Mouse (Mus musculus): ENCODE measurements around the gene Bag3. TPM values are rescaled to one million over a fixed set of nuclear protein-coding genes. Genes with fewer than 3 reads are reported as not detected.

The Bag3 gene
- polyA plus RNA-seq, 1 experiment = 68.3 TPM

- H3K4me3 ChIP-seq = no peak overlapping the region
- no peaks in the 10 kb centered on the region for H3K27me3 ChIP-seq (ENCODE audit: control insufficient read depth, insufficient read depth, insufficient read length)
- peaks cover 35% of the 10 kb centered on the region for H3K36me3 ChIP-seq (ENCODE audit: control insufficient read depth, insufficient read depth)
- TF ChIP-seq TCF12 (IDR thresholded peaks at IDR 0.05; ENCODE audit: insufficient read depth, poor library complexity, severe bottlenecking) (no peak), MYOD1 (IDR thresholded peaks at IDR 0.05; ENCODE audit: control insufficient read depth in 1 of 3, insufficient read length in 2 of 3, low read depth in 2 of 3) (peak in 2 of 3 experiments; percentile 35 to 73), MYOG (IDR thresholded peaks at IDR 0.05; ENCODE audit: control insufficient read depth in 1 of 3, insufficient read depth in 1 of 3, insufficient read length in 2 of 3, low read depth in 2 of 3) (peak in 2 of 3 experiments; percentile 42 to 85)
- H3K4me2 ChIP-seq (ENCODE audit: low read depth) = no peak overlapping the region
- H3K79me2 ChIP-seq (ENCODE audit: control insufficient read depth, insufficient read depth) = peaks cover 26% of the 10 kb centered on the region
- no peak overlapping the region for H3ac ChIP-seq (ENCODE audit: control insufficient read depth, insufficient read length)
Measured at GRCm38 (mm10) chr7:128543148-128543855, 19.9 kb downstream of the Bag3 start.

GRCm38 (mm10) chr7:128543961-128544360, 20.5 kb downstream of the Bag3 start:
- Histone ChIP-seq H3K27me3 (ENCODE audit: control insufficient read depth, insufficient read depth, insufficient read length) (no peaks in the 10 kb centered on the region), H3ac (ENCODE audit: control insufficient read depth, insufficient read length) (no peak overlapping the region), H3K36me3 (ENCODE audit: control insufficient read depth, insufficient read depth) (peaks cover 35% of the 10 kb centered on the region), H3K4me3 (no peak overlapping the region), H3K79me2 (ENCODE audit: control insufficient read depth, insufficient read depth) (peaks cover 19% of the 10 kb centered on the region), H3K4me2 (ENCODE audit: low read depth) (no peak overlapping the region)
- TF ChIP-seq TCF3 (IDR thresholded peaks at IDR 0.05; ENCODE audit: insufficient read length, low read depth) = no peak

GRCm38 (mm10) chr7:128544566-128545262, 21.3 kb downstream of the Bag3 start:
- no peak overlapping the region for H3K4me2 ChIP-seq (ENCODE audit: low read depth)
- H3ac ChIP-seq (ENCODE audit: control insufficient read depth, insufficient read length) = no peak overlapping the region
- H3K27me3 ChIP-seq (ENCODE audit: control insufficient read depth, insufficient read depth, insufficient read length) = no peaks in the 10 kb centered on the region
- H3K36me3 ChIP-seq (ENCODE audit: control insufficient read depth, insufficient read depth) = peaks cover 35% of the 10 kb centered on the region
- no peak overlapping the region for H3K4me3 ChIP-seq
- H3K79me2 ChIP-seq (ENCODE audit: control insufficient read depth, insufficient read depth) = peaks cover 12% of the 10 kb centered on the region
- TF ChIP-seq TCF3 (IDR thresholded peaks at IDR 0.05; ENCODE audit: insufficient read length, low read depth) = no peak

GRCm38 (mm10) chr7:128546031-128546430, 22.6 kb downstream of the Bag3 start:
- TF ChIP-seq SRF (IDR thresholded peaks at IDR 0.05; ENCODE audit: control insufficient read depth, insufficient read length, low read depth) (no peak), REST (IDR thresholded peaks at IDR 0.05; ENCODE audit: insufficient read depth, insufficient read length) (no peak), CEBPB (IDR thresholded peaks at IDR 0.05; ENCODE audit: insufficient read depth, poor library complexity, severe bottlenecking) (no peak), USF1 (IDR thresholded peaks at IDR 0.05; ENCODE audit: low read depth) (no peak), TCF3 (IDR thresholded peaks at IDR 0.05; ENCODE audit: insufficient read length, low read depth) (no peak), POLR2A (IDR thresholded peaks at IDR 0.05; ENCODE audit: insufficient read length, low read depth) (no peak), E2F4 (IDR thresholded peaks at IDR 0.05; ENCODE audit: insufficient read depth) (no peak), MAX (IDR thresholded peaks at IDR 0.05; ENCODE audit: low read depth) (no peak), MYOD1 (IDR thresholded peaks at IDR 0.05; ENCODE audit: control insufficient read depth in 1 of 3, insufficient read length in 2 of 3, low read depth in 2 of 3) (no peak), MYOG (IDR thresholded peaks at IDR 0.05; ENCODE audit: control insufficient read depth in 1 of 3, insufficient read depth in 1 of 3, insufficient read length in 2 of 3, low read depth in 2 of 3) (no peak), TCF12 (IDR thresholded peaks at IDR 0.05; ENCODE audit: insufficient read depth, poor library complexity, severe bottlenecking) (no peak), POLR2AphosphoS2 (IDR thresholded peaks at IDR 0.05; ENCODE audit: insufficient read length, low read depth) (no peak)
- H3K36me3 ChIP-seq (ENCODE audit: control insufficient read depth, insufficient read depth) = peaks cover 26% of the 10 kb centered on the region
- no peaks in the 10 kb centered on the region for H3K27me3 ChIP-seq (ENCODE audit: control insufficient read depth, insufficient read depth, insufficient read length)
- no peak overlapping the region for H3ac ChIP-seq (ENCODE audit: control insufficient read depth, insufficient read length)
- H3K79me2 ChIP-seq (ENCODE audit: control insufficient read depth, insufficient read depth) = peaks cover 1% of the 10 kb centered on the region
- H3K4me2 ChIP-seq (ENCODE audit: low read depth) = no peak overlapping the region
- H3K4me3 ChIP-seq = no peak overlapping the region

GRCm38 (mm10) chr7:128549137-128549536, 25.7 kb downstream of the Bag3 start:
- Histone ChIP-seq H3K36me3 (ENCODE audit: control insufficient read depth, insufficient read depth) (peaks cover 18% of the 10 kb centered on the region), H3K27me3 (ENCODE audit: control insufficient read depth, insufficient read depth, insufficient read length) (no peaks in the 10 kb centered on the region), H3K4me2 (ENCODE audit: low read depth) (peak overlapping the region; percentile 16), H3ac (ENCODE audit: control insufficient read depth, insufficient read length) (no peak overlapping the region), H3K79me2 (ENCODE audit: control insufficient read depth, insufficient read depth) (no peaks in the 10 kb centered on the region), H3K4me3 (no peak overlapping the region)
- peak; percentile 36 for TF ChIP-seq POLR2AphosphoS2 (IDR thresholded peaks at IDR 0.05; ENCODE audit: insufficient read length, low read depth)
- no peak for TF ChIP-seq POLR2A (IDR thresholded peaks at IDR 0.05; ENCODE audit: insufficient read length, low read depth)
- no peak for TF ChIP-seq E2F4 (IDR thresholded peaks at IDR 0.05; ENCODE audit: insufficient read depth)
- TF ChIP-seq MYOG (IDR thresholded peaks at IDR 0.05; ENCODE audit: control insufficient read depth in 1 of 3, insufficient read depth in 1 of 3, insufficient read length in 2 of 3, low read depth in 2 of 3) = no peak
- no peak for TF ChIP-seq MAX (IDR thresholded peaks at IDR 0.05; ENCODE audit: low read depth)

All from myocyte (in vitro differentiated cells).